Mouse (Mus musculus): ENCODE measurements around the gene Cavin1.

Cavin1 gene

GRCm38 (mm10) chr11:100914415-100914814, 56.3 kb downstream of the Cavin1 start:
- no peak for DNase-seq (ENCODE audit: low read depth)

GRCm38 (mm10) chr11:100912401-100913155, 58.1 kb downstream of the Cavin1 start:
- no peak for DNase-seq (ENCODE audit: low read depth)

- no peak for DNase-seq (ENCODE audit: low read depth)
Measured at GRCm38 (mm10) chr11:100908567-100908966, 62.1 kb downstream of the Cavin1 start.

GRCm38 (mm10) chr11:100908112-100908511, 62.6 kb downstream of the Cavin1 start:
- no peak for DNase-seq (ENCODE audit: low read depth)

DNA sequence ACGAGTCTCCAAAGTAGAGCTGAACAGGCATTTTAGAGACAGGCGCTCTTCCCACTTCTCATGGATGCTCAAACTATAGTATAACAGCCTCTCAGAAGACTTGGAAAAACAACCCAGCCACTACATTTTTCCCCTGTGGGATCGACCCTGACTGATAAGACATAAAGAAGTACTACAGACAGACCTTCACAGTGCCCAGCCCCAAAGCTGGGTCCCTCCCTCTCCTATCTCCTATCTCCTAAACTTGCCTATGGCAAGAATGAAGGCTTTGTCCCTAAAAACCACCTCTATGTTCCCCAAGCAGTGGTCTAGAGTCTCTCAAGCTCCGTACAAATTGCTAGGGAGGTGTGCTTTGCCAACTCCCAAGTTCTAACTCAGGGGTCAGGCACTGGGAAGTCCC, 63.8 kb downstream of the Cavin1 start:
- no peak for DNase-seq (ENCODE audit: low read depth)
